Mouse (Mus musculus) WW6 (cell line): ENCODE data around the gene Tns1.

ENCODE experiments used
- DNase-seq: peaks from one replicate; pipeline ENCODE4 v3.0.0-alpha.2; 2013; ENCODE audit warnings: low read depth, low spot score

Tns1 gene

GRCm38 (mm10) chr1:73935442-73936080, 188.7 kb downstream of the Tns1 start:
- DNase-seq, result no peak

- DNase-seq, result no peak
Measured at GRCm38 (mm10) chr1:73933146-73933490, 191.1 kb downstream of the Tns1 start.

- DNase-seq, result no peak
Measured at GRCm38 (mm10) chr1:73932421-73933145, 191.7 kb downstream of the Tns1 start.

GRCm38 (mm10) chr1:73931851-73932250, 192.4 kb downstream of the Tns1 start:
- no peak for DNase-seq

- DNase-seq, result no peak
Measured at GRCm38 (mm10) chr1:73930411-73931134, 193.7 kb downstream of the Tns1 start.

GRCm38 (mm10) chr1:73929952-73930329, 194.3 kb downstream of the Tns1 start:
- DNase-seq, result no peak

GRCm38 (mm10) chr1:73929211-73929951, 194.9 kb downstream of the Tns1 start:
- no peak for DNase-seq

- no peak for DNase-seq
Measured at GRCm38 (mm10) chr1:73928385-73928784, 195.9 kb downstream of the Tns1 start.

- no peak for DNase-seq
Measured at GRCm38 (mm10) chr1:73927819-73928218, 196.4 kb downstream of the Tns1 start.

- DNase-seq, result no peak
Measured at GRCm38 (mm10) chr1:73926279-73926678, 198.0 kb downstream of the Tns1 start.

- no peak for DNase-seq
Measured at GRCm38 (mm10) chr1:73924871-73925610, 199.2 kb downstream of the Tns1 start.

- DNase-seq, result no peak
Measured at GRCm38 (mm10) chr1:73924210-73924609, 200.0 kb downstream of the Tns1 start.

- no peak for DNase-seq
Measured at GRCm38 (mm10) chr1:73923185-73923584, 201.1 kb downstream of the Tns1 start.

- DNase-seq, result no peak
Measured at GRCm38 (mm10) chr1:73920701-73921100, 203.5 kb downstream of the Tns1 start.

- no peak for DNase-seq
Measured at GRCm38 (mm10) chr1:73919909-73920308, 204.3 kb downstream of the Tns1 start.

GRCm38 (mm10) chr1:73918001-73918400, 206.2 kb downstream of the Tns1 start:
- DNase-seq, result no peak

GRCm38 (mm10) chr1:73916298-73916697, 208.0 kb downstream of the Tns1 start:
- no peak for DNase-seq

GRCm38 (mm10) chr1:73915218-73916070, 208.8 kb downstream of the Tns1 start:
- DNase-seq, result no peak

- no peak for DNase-seq
Measured at GRCm38 (mm10) chr1:73914076-73914475, 210.2 kb downstream of the Tns1 start.
